Mouse (Mus musculus): ENCODE measurements around the gene Zfp467.

GRCm38 (mm10) chr6:48434651-48435050, 11.0 kb downstream of the Zfp467 start:
- TF ChIP-seq CTCF (IDR thresholded peaks at IDR 0.05; ENCODE audit: low read depth, low read length) (no peak), POLR2A (IDR thresholded peaks at IDR 0.05; ENCODE audit: borderline replicate concordance, low read depth, low read length) (no peak)
